Mouse (Mus musculus) natural killer cell, adult 2 months (primary cell): ENCODE results near the gene Clec4f.
"Not testable (repeated sequence)": the region's sequence is repeated elsewhere in the genome, so short reads cannot be mapped to it uniquely, and the experiment has no call there.

Experiments used
- DNase-seq, 2 experiments: peaks; one replicate each; pipeline ENCODE4 v3.0.0; 2022; ENCODE audit warnings: low spot score in 2 of 2

Clec4f gene

DNA sequence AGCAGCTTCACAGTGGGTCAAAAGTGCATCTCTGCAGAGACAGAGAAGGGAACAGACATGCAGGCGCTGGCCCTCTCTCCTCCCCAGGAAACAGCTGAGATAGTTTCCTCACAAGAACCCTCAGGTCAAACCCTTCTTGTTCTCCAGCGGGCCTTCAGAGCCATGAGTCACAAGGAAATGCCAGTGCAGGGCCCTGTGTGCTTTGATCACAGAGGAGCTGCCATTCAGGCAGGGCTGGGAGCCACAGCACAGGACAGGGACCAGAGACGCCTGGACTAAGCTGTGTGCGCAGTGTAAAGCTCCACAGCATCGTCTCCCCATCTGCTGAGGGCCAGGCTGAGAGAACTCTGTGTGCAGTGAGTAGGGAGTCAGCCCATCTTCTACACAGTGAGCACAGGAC is 21.9 kb downstream of the Clec4f start:
- DNase-seq: not testable (repeated sequence)

DNA sequence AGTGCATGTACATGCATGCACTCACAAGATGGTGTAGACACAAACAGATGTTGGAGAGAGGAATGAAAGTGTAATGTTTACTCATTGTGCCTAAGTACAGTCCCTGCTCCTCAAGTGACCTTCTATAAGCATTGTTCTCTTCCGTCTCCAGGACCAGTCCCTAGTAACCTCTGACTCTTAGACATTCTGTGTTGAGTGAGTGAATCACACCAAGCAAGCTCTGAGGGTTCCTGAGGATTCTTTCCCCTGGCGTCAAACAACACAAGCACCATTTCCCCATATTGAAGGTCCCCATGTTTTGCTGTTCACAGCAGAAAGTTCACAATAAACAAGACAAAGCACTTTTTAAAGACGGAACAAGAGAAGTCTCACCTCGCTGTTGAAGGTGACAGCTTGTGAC is 24.2 kb downstream of the Clec4f start:
- DNase-seq: no peak

DNA sequence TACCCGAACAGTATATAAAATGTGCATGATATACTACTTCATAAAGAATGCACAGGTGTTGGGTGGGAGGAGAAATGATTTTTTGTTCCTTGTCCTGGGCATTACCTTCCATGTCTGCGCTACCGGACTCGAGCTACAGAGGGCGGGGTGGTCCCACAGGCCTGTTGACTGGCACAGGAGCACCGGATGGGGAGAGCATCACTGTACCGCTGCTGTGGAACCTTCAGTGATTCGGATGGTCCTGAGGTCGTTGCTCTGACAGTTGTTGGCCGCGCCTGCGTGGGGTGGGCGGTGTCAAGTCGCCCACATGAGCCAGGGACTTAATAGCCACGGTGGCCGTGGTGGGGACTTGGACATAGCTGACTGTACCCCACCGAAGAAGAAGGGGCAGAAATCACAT is 29.2 kb downstream of the Clec4f start:
- no peak for DNase-seq

DNA sequence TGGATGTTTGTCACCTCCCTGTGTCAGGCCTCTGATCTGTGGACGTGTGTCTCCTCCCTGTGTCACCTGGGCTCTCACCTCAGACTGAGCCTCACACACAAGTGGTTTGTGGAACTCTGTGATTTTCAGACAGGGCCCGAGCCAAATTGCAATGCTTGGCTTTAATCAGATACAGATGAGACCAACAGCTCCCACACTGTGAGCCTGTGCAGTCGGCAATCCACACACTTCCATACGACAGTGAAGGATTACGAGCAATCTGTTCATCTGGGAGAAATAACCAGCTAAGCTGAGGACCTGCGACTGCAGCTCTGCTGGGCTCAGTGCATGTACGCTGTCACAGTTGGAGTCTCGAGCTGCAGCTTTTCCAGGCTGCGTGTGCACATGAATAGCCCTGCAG is 36.0 kb downstream of the Clec4f start:
- no peak for DNase-seq

DNA sequence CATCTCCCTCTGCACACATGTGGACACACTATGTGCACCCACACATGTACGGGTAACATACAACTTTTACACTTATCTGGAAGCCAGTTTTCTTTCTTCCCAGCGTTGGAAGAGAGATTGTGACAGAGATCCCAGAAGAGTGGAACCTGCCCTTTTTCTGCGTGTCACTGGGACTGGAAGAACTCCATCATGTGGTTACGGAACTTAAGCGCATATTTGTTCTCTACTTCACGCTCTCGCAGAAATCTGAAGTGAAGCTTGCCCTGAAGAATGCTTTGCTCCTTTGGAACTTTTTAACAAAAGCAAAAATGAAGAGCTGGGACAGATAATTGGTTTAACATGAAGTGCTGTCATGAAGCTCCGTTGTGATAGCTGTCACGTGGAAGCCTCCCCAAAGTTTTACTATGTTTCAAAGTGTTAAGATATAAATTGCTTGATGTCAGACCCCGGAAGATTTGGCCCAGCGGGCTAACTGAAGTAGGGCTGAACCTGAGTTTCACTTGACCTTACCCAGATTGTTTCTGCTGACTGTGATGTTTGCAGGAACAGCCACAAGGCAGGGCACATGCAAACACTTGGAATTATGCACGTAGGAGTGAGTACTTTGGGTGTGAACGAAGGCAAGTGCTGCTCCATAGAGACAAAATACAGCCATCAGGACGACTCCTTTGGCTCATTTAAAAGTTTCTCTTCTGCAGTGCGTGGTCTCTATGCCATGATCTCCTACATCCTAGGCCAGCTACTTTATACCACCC is 38.2 kb downstream of the Clec4f start:
- no peak for DNase-seq

DNA sequence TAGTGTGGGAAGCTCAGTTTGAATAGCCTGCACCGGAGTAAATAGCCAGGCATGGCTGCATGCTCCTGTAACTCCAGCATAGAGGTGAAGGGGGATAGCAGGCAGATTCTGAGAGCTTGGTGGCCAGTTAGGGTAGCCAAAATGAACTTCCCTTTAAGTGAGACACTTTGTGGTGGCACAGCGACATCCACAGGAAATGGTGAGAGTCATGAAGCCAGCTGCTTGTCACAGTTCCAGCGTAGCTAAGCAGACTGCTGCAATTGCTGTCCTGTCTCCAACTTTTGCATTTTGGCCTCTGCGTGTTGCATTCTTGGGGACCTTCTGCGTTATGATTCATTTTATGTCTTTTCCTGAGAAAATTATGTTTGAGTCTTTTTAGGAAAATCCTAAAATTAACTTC is 39.5 kb downstream of the Clec4f start:
- peak; percentile 7 to 26 for DNase-seq

DNA sequence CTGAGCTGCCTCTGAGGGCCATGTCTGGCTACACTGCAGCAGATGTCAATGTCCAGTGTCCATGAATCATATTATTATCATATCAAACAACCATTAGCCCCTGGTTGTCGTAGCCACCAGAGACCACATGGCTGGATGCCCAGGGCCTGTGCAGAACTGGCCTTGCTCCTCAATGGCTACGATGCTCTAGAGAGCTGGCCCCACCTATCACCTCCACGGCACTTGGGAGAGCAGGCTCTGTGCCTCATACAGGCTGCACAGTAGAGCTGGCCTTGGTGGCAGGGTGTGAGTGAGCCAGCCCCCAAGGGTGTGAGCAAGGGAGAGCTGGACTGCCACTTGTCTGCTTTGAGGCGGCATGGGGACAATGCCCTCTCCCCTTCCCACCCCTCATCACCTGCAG is 41.5 kb downstream of the Clec4f start:
- DNase-seq: no peak

DNA sequence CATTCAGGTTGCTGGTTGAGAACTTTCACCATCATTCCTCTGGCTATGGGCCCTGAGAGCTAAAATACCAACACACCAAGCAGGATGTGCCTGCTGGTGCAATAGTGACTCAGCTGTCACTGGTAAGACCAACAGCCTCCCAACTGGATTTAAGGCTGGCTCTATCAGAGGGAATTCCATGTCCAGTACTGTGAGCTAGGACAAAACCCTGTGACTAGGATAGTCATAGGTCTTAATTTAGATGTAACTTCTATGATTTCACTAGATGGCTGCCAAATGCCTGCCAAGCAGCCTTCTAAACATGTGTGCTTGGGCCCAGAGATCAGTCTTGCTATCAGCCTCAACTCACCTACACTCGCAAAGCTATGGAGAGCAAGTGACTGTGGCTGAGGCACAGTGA is 43.0 kb downstream of the Clec4f start:
- no peak for DNase-seq

DNA sequence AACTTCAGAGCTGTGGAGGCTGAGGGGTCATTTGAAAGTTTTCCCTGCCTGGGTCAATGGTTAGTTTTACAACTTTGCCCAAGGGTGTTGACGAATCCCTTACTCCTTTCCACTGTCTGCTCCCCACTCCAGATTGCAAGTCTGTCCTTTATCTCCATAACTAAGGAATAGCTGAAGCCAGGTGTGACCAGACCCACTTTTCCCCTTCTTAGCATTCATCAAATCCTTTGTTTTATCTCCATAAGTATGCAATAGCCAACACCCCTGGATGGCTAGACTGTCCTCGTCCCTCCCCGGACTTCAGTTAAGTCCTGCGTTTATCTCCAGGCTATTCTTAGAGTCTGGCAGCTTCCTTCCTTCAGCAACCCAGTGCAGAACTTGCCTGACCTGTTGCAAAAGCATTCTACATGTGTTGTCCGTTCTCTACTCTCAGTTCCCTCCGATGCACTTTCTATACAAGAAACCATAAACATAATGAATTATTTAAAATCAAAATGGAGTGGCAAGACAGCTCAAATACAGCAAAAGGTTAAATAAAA is 56.3 kb downstream of the Clec4f start:
- DNase-seq: no peak

DNA sequence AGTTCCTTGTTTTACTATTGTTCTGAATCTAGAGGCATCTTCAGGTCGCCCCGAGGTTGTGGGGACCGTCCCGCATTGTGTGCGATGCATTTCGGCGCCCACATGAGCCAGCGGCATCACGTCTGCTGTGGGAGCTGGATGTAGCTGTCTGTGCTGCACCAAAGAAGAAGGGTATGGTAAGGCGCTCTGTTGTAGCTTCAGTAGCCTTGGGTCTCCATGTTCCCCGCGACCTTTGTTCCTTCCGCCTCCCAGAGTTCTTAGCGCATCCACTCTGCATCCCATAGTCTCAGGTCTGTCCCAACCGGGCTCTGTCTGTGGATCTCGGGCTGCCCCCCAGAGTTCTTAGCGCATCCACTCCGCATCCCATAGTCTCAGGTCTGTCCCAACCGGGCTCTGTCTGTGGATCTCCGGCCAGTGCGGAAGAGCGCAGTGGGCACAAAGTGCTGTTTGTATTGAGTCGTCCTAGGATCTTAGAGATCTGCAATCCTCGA is 56.9 kb downstream of the Clec4f start:
- no peak for DNase-seq

DNA sequence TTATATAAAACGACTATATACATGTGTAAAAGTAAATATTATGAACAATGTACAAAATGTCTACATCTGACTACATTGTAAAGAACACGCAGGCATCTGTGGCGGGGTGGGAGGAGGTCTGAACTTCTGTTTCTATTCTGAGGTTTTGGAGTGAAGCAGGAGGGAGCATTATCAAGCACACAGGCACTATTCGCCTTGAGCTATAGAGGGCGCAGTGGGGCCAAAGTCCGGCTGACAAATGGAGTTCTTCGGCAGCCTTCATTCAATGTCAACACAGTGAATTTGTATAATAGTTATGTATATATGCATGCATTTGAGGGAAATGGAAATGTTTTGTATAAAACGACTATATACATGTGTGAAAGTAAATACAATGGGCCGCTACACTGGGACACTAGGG is 57.3 kb downstream of the Clec4f start:
- DNase-seq: peak in 1 of 2 experiments; percentile 29

DNA sequence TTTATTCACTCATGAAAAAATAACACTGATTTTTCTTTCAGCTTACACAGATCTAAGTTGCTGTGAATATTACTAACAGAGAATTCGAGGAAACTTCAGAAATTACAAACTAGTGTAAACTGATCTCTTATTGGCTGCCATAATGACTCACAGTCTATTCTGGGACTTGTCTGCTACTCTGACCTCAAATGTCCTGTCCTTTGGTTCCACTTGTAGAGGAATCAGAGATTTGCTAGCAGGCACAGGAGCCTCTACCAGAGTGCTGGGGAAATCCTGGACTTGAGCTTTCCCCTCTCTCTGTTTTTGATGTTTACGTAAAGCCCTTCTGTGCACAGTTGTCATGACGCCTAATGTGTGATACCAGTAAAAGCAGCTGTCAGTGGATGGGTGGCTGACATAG is 58.0 kb downstream of the Clec4f start:
- no peak for DNase-seq

DNA sequence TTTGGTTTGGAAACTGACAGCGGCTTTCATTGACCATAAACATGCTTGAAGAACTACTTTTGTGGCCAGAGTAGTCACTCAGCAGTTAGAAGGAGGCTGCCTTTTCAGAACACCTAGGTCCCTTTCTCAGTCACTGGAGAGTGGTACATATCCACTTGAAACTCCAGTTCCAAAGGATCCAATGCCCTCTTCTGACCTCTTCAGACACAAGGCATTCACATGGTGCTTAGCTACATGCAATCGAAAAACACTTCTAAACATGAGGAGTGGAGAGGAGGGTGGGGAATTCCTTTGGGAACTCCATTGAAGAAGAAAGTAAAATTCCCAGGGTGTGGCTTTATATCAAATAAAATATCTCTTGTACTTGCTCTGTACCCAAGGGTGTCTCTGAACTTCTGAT is 61.0 kb downstream of the Clec4f start:
- DNase-seq: no peak
